Mouse (Mus musculus) CD4-positive, CD25-positive, alpha-beta regulatory T cell, adult 4 months (primary cell): Measurements from ENCODE around the gene Copa. TPM values are rescaled to one million over a fixed set of nuclear protein-coding genes. Genes with fewer than 3 reads are reported as not detected.

Source experiments
- ATAC-seq: one replicate; pipeline ENCODE4 v1.8.0; 2017
- polyA plus RNA-seq, 2 experiments: library from polyadenylated mRNA; unstranded; fragments of 100-300 nt; shearing (Covaris generic); gene quantifications; one replicate each; pipeline ENCODE4 v1.2.1; 2017

Copa gene
- polyA plus RNA-seq, result 100 to 1,000 TPM in 1 of 2 experiments, 10 to 100 TPM in 1; 97.8 to 161 TPM

- ATAC-seq, result peak; percentile 99
Measured at GRCm38 (mm10) chr1:172082101-172082898, at the start of gene Copa, which contains the start of gene Ncstn. TSS of gene Copa (plus strand) at chr1:172082529. TSS of gene Ncstn (minus strand) at chr1:172082795.

- ATAC-seq, result no peak
Measured at GRCm38 (mm10) chr1:172046410-172046809, 35.9 kb upstream of the Copa start.

- peak; percentile 67 for ATAC-seq
Measured at GRCm38 (mm10) chr1:172046938-172047337, 35.4 kb upstream of the Copa start.

- ATAC-seq, result no peak
Measured at GRCm38 (mm10) chr1:172048241-172048734, 34.0 kb upstream of the Copa start.

GRCm38 (mm10) chr1:172049131-172049782 lies 33.1 kb upstream of the Copa start:
- no peak for ATAC-seq

GRCm38 (mm10) chr1:172052766-172053279 lies 29.5 kb upstream of the Copa start:
- ATAC-seq, result no peak

GRCm38 (mm10) chr1:172053541-172054440 lies 28.5 kb upstream of the Copa start:
- ATAC-seq, result no peak

- no peak for ATAC-seq
Measured at GRCm38 (mm10) chr1:172056251-172056650, 26.1 kb upstream of the Copa start.

- no peak for ATAC-seq
Measured at GRCm38 (mm10) chr1:172057491-172057921, 24.8 kb upstream of the Copa start, which contains the start of gene Nhlh1. TSS of gene Nhlh1 (minus strand) at chr1:172057573.

- no peak for ATAC-seq
Measured at GRCm38 (mm10) chr1:172058321-172058720, 24.0 kb upstream of the Copa start.

- ATAC-seq, result no peak
Measured at GRCm38 (mm10) chr1:172058874-172059273, 23.5 kb upstream of the Copa start.

GRCm38 (mm10) chr1:172060659-172061058 lies 21.7 kb upstream of the Copa start:
- ATAC-seq, result no peak

GRCm38 (mm10) chr1:172061217-172061616 lies 21.1 kb upstream of the Copa start:
- no peak for ATAC-seq

- no peak for ATAC-seq
Measured at GRCm38 (mm10) chr1:172062101-172062500, 20.2 kb upstream of the Copa start.

GRCm38 (mm10) chr1:172063291-172064023 lies 18.9 kb upstream of the Copa start:
- no peak for ATAC-seq

- no peak for ATAC-seq
Measured at GRCm38 (mm10) chr1:172064613-172065141, 17.7 kb upstream of the Copa start.

GRCm38 (mm10) chr1:172070227-172070626 lies 12.1 kb upstream of the Copa start:
- ATAC-seq, result no peak

- ATAC-seq, result no peak
Measured at GRCm38 (mm10) chr1:172071556-172071955, 10.8 kb upstream of the Copa start.

- ATAC-seq, result no peak
Measured at GRCm38 (mm10) chr1:172072604-172073003, 9.7 kb upstream of the Copa start.

- ATAC-seq, result no peak
Measured at GRCm38 (mm10) chr1:172077981-172078380, 4.3 kb upstream of the Copa start.

- peak; percentile 48 for ATAC-seq
Measured at GRCm38 (mm10) chr1:172082899-172083445, 643 bp downstream of the Copa start.
